Comparison of ENCODE assay signal across 19 mouse cellular contexts in the genomic region with DNA sequence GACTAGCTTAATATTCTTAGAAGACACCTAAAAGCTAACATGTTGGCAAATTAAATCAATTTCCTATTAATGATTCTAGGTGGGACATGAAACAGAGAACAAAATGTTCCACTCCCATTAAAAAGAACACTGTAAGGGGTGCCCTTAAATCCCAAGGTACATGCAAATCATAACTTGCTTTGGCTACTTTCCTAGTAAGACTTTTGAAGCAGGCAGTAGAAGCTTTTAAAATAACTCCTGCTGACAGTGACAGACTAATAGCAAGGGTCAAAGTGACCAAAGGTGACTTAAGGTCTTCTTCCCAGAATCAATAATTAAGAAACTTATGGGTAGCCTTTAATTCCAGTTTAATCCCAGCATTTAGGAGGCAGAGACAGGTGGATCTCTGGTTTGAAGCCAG.
DNase-seq lines count a peak whose midpoint lies in the region; ATAC-seq and TF ChIP-seq lines count a peak whose summit lies in the region.
"Had no signal": no experiment of that assay in that cellular context is flagged by ENCODE, and none has a peak within 500 bp of the region (broad histone marks: within the 10 kb centered on the region; RNA-seq: fewer than 3 reads in every experiment).

No protein-coding gene starts in this region.

- no peak overlapping the region for H3K9ac ChIP-seq in kidney, embryonic 16.5 days (replicated peaks; ENCODE audit: low read length)
- H3K9ac ChIP-seq in liver, adult 2 months (ENCODE audit: low read depth, low read length), result no peak overlapping the region
- no peak overlapping the region for H3K9ac ChIP-seq in liver, postnatal 0 days (replicated peaks)
- H3K9ac ChIP-seq: forebrain, postnatal 0 days; hindbrain, embryonic 13.5 days had no signal

- H3K4me1 ChIP-seq in kidney, adult 2 months (ENCODE audit: control insufficient read depth, insufficient read depth, low read length), result peaks cover 28% of the 10 kb centered on the region
- H3K4me1 ChIP-seq in kidney, embryonic 16.5 days (ENCODE audit: insufficient read depth, low read length), result no peaks in the 10 kb centered on the region; the same call in 1 of the 2 replicates
- peaks cover 34% of the 10 kb centered on the region for H3K4me1 ChIP-seq in liver, adult 2 months (ENCODE audit: control insufficient read depth, insufficient read depth, low read length)
- H3K4me1 ChIP-seq in liver, postnatal 0 days (ENCODE audit: insufficient read depth), result 0 out of 2 replicates have a peak, but pooled peaks cover 3% of the 10 kb centered on the region
- H3K4me1 ChIP-seq: forebrain, embryonic 10.5 days; hindbrain, embryonic 10.5 days; hindbrain, embryonic 13.5 days had no signal

- H3K79me2 ChIP-seq in liver, adult 2 months (ENCODE audit: control insufficient read depth, insufficient read depth, low read length), result peaks cover 28% of the 10 kb centered on the region; the same call in 1 of the 2 replicates

- no peaks in the 10 kb centered on the region for H3K9me3 ChIP-seq in kidney, embryonic 16.5 days (ENCODE audit: low read length)
- H3K9me3 ChIP-seq in liver, postnatal 0 days (ENCODE audit: low read length), result no peaks in the 10 kb centered on the region
- H3K9me3 ChIP-seq: forebrain, embryonic 10.5 days; hindbrain, embryonic 10.5 days; hindbrain, embryonic 13.5 days had no signal

- TF ChIP-seq POLR2A in kidney, adult 2 months (IDR thresholded peaks at IDR 0.05; ENCODE audit: low read depth, low read length), result no peak
- no peak for TF ChIP-seq POLR2A in liver, adult 2 months (IDR thresholded peaks at IDR 0.05; ENCODE audit: extremely low read depth, insufficient read depth, low read length)

- no peak overlapping the region for H3K4me2 ChIP-seq in kidney, embryonic 16.5 days (replicated peaks; ENCODE audit: low read depth, low read length)
- no peak overlapping the region for H3K4me2 ChIP-seq in liver, postnatal 0 days (ENCODE audit: low read depth, low read length)
- H3K4me2 ChIP-seq: heart, embryonic 11.5 days; hindbrain, embryonic 13.5 days had no signal

- no peak for ATAC-seq in kidney, embryonic 16.5 days (ENCODE audit: low FRiP score, low TSS enrichment)
- ATAC-seq in liver, postnatal 0 days, result no peak
- ATAC-seq: activated CD4-positive, CD25-positive, alpha-beta regulatory T cell, adult 4 months; CD4-positive, CD25-positive, alpha-beta regulatory T cell, adult 4 months; forebrain, embryonic 14.5 days had no signal

- H3K27me3 ChIP-seq in kidney, adult 2 months (replicated peaks; ENCODE audit: control insufficient read depth, insufficient read depth, low read length), result no peaks in the 10 kb centered on the region
- no peaks in the 10 kb centered on the region for H3K27me3 ChIP-seq in kidney, embryonic 16.5 days (ENCODE audit: insufficient read depth, low read length)
- H3K27me3 ChIP-seq in liver, adult 2 months (ENCODE audit: control insufficient read depth, insufficient read depth, low read length), result no peaks in the 10 kb centered on the region
- H3K27me3 ChIP-seq in liver, postnatal 0 days (ENCODE audit: insufficient read depth, low read length), result no peaks in the 10 kb centered on the region
- H3K27me3 ChIP-seq: hindbrain, embryonic 13.5 days had no signal

- peak; percentile 79 for DNase-seq in kidney, adult 2 months
- DNase-seq in liver, adult 2 months (ENCODE audit: extremely low read depth, low read depth, low spot score), result peak; percentile 86
- no peak for DNase-seq in liver, postnatal 0 days
- DNase-seq in skeletal muscle tissue, adult 2 months (ENCODE audit: low read depth, low spot score), result peak; percentile 32
- no peak for DNase-seq in layer of hippocampus, postnatal 14 days (ENCODE audit: low spot score in 2 of 2)
- DNase-seq: adrenal gland, adult 8-10 months; cerebellum, adult 18-20 months; cerebellum, adult 9-10 months; cerebellum, postnatal 14 days; gastrocnemius, postnatal 36 days had no signal

- no peak overlapping the region for H3K4me3 ChIP-seq in kidney, adult 2 months (ENCODE audit: insufficient read depth, low read depth, low read length)
- no peak overlapping the region for H3K4me3 ChIP-seq in kidney, embryonic 16.5 days (ENCODE audit: low read length)
- no peak overlapping the region for H3K4me3 ChIP-seq in liver, adult 2 months (ENCODE audit: insufficient read depth, low read depth, low read length)
- H3K4me3 ChIP-seq in liver, postnatal 0 days (ENCODE audit: low read depth, low read length), result no peak overlapping the region
- H3K4me3 ChIP-seq: forebrain, embryonic 10.5 days; hindbrain, embryonic 10.5 days; hindbrain, embryonic 13.5 days had no signal

- peak overlapping the region; percentile 98 for H3K27ac ChIP-seq in kidney, adult 2 months (ENCODE audit: insufficient read depth, low read depth, low read length)
- H3K27ac ChIP-seq in kidney, embryonic 16.5 days (ENCODE audit: low read length), result no peak overlapping the region
- peak overlapping the region; percentile 81 for H3K27ac ChIP-seq in liver, adult 2 months (replicated peaks; ENCODE audit: insufficient read depth, low read depth, low read length)
- H3K27ac ChIP-seq in liver, postnatal 0 days (ENCODE audit: low read depth), result no peak overlapping the region
- H3K27ac ChIP-seq: forebrain, embryonic 10.5 days; hindbrain, embryonic 10.5 days had no signal

- no peak for TF ChIP-seq EP300 in liver, postnatal 0 days (IDR thresholded peaks at IDR 0.05; ENCODE audit: low read depth)

- TF ChIP-seq CTCF in kidney, adult 2 months (conservative IDR thresholded peaks at IDR 0.05; ENCODE audit: insufficient read depth, insufficient read length, low read depth, low read length), result no peak
- no peak for TF ChIP-seq CTCF in liver, adult 2 months (IDR thresholded peaks at IDR 0.05; ENCODE audit: low read depth, low read length)
- TF ChIP-seq CTCF in liver, postnatal 0 days (IDR thresholded peaks at IDR 0.05; ENCODE audit: low read depth), result no peak

- no peaks in the 10 kb centered on the region for H3K36me3 ChIP-seq in kidney, adult 2 months (ENCODE audit: control insufficient read depth, insufficient read depth, low read length)
- 0 out of 2 replicates have a peak, but pooled peaks cover under 1% of the 10 kb centered on the region for H3K36me3 ChIP-seq in kidney, embryonic 16.5 days (ENCODE audit: insufficient read depth, low read length)
- H3K36me3 ChIP-seq in liver, adult 2 months (ENCODE audit: control insufficient read depth, insufficient read depth, low read length), result peaks cover 7% of the 10 kb centered on the region
- peaks cover 4% of the 10 kb centered on the region for H3K36me3 ChIP-seq in liver, postnatal 0 days (replicated peaks; ENCODE audit: insufficient read depth, low read length)
- H3K36me3 ChIP-seq: hindbrain, embryonic 13.5 days had no signal

Comparison
In these comparisons a context has a peak if more than half of its experiments do, and no peak if none do; other contexts are left out.
1. DNase-seq: peak in kidney, adult 2 months (single experiment), liver, adult 2 months (single experiment) and skeletal muscle tissue, adult 2 months (single experiment); none in liver, postnatal 0 days (single experiment) and layer of hippocampus, postnatal 14 days (0 of 2).
2. H3K27ac ChIP-seq: peak in kidney, adult 2 months (single experiment) and liver, adult 2 months (single experiment); none in kidney, embryonic 16.5 days (single experiment) and liver, postnatal 0 days (single experiment).